Mouse (Mus musculus): ENCODE measurements at regions not wholly inside any gene's neighbourhood (a gene's known extent, or its start where the extent isn't known, plus 50 kb on each side); places are given as distances from the start of the nearest gene placed in this dataset.

DNA sequence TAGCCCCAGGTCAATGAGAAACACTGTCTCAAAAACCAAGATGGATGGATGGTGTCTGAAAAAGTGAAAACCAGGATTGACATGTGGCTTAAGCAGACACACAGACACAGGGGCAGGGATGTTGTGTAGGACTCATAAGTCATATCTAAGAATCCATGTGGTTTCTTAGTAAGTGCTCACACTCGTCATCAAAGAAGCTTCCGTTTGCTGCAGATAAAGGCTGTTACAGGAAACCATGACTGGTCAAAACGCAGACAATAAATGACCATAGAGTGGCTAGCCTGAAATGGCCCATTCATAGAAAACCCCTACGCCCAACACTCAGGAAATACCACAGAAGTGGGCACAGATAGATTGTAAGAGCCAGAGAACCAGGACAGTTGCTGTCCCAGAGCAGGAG, 118.8 kb upstream of the Mgat5 start:
- TF ChIP-seq CTCF (IDR thresholded peaks at IDR 0.05; ENCODE audit: low read depth, low read length) (no peak), POLR2A (IDR thresholded peaks at IDR 0.05; ENCODE audit: borderline replicate concordance, low read depth, low read length) (no peak)
